Mouse (Mus musculus) stomach, postnatal 0 days (tissue): ENCODE data around the gene Ifna1. TPM values are rescaled to one million over a fixed set of nuclear protein-coding genes. Genes with fewer than 3 reads are reported as not detected.
"Not testable (repeated sequence)": the region's sequence is repeated elsewhere in the genome, so short reads cannot be mapped to it uniquely, and the experiment has no call there.

ENCODE experiments used
- ATAC-seq: fragments of 200-750 bp; cut with Nextera tagmentation; 2 replicates; pipeline ENCODE4 v1.8.0; 2017; ENCODE audit not compliant: low FRiP score, low TSS enrichment
- DNase-seq: peaks from one replicate; pipeline ENCODE4 v3.0.0-alpha.2; 2016; ENCODE audit warnings: low spot score
- H3K27ac ChIP-seq: fragments of 300-500 bp; sonication (generic); replicated peaks from 2 replicates; pipeline ENCODE4 v1.5.1; 2014; ENCODE audit warnings: mild to moderate bottlenecking, control low read depth
- H3K27me3 ChIP-seq: fragments of 300-500 bp; sonication (generic); 2 replicates; pipeline ENCODE4 v1.6.1; 2014; ENCODE audit warnings: low read length; ENCODE audit not compliant: control insufficient read depth, insufficient read depth
- H3K36me3 ChIP-seq: fragments of 300-500 bp; sonication (generic); 2 replicates; pipeline ENCODE4 v1.6.1; 2014; ENCODE audit warnings: low read length, mixed read lengths; ENCODE audit not compliant: control insufficient read depth, insufficient read depth
- H3K4me1 ChIP-seq: fragments of 300-500 bp; sonication (generic); replicated peaks from 2 replicates; pipeline ENCODE4 v1.6.1; 2014; ENCODE audit warnings: antibody characterized with exemption; ENCODE audit not compliant: control insufficient read depth, insufficient read depth
- H3K4me2 ChIP-seq: fragments of 300-500 bp; sonication (generic); replicated peaks from 2 replicates; pipeline ENCODE4 v1.6.1; 2014; ENCODE audit warnings: low read depth, mild to moderate bottlenecking, control low read depth, moderate library complexity
- H3K4me3 ChIP-seq: fragments of 300-500 bp; sonication (generic); 2 replicates; pipeline ENCODE4 v1.5.1; 2014; ENCODE audit warnings: low read depth, low read length, control low read depth
- H3K9ac ChIP-seq: fragments of 300-500 bp; sonication (generic); 2 replicates; pipeline ENCODE4 v1.6.1; 2014; ENCODE audit warnings: mild to moderate bottlenecking, low read length, control low read depth, mixed read lengths
- H3K9me3 ChIP-seq: fragments of 300-500 bp; sonication (generic); 2 replicates; pipeline ENCODE4 v1.6.1; 2016; ENCODE audit warnings: low read length; ENCODE audit not compliant: control insufficient read depth
- CTCF ChIP-seq: IDR thresholded peaks from 2 replicates; pipeline ENCODE4 v1.5.1; 2016; ENCODE audit warnings: antibody characterized with exemption, low read depth, mild to moderate bottlenecking, moderate library complexity
- EP300 ChIP-seq: optimal IDR thresholded peaks from 2 replicates; pipeline ENCODE3; 2016; ENCODE audit warnings: antibody characterized with exemption
- WGBS: fragments of 180-500 bp; shearing (Covaris S2); extraction: QIAGEN DNeasy Blood & Tissue Kit; methylation state at CpG from one replicate; pipeline ENCODE4 v1.1.7; 2014; 5-methylcytosine and 5-hydroxymethylcytosine counted together
- polyA plus RNA-seq: library from polyadenylated mRNA; unstranded; fragments of >200 nt; fragmentation: Nextera tagmentation; extraction: Ambion mirVana; gene quantifications from 2 replicates; pipeline ENCODE4 v1.2.1, GENCODE M21; 2015

The Ifna1 gene
- polyA plus RNA-seq, 1 experiment from 2014 or later, result not detected

- DNase-seq (no peak), ATAC-seq (no peak)
- TF ChIP-seq EP300, result no peak
- TF ChIP-seq CTCF, result peak; percentile 71
- Histone ChIP-seq H3K27me3 (no peaks in the 10 kb centered on the region), H3K36me3 (no peaks in the 10 kb centered on the region), H3K9me3 (no peaks in the 10 kb centered on the region), H3K4me1 (no peaks in the 10 kb centered on the region), H3K9ac (no peak overlapping the region), H3K27ac (no peak overlapping the region), H3K4me3 (no peak overlapping the region), H3K4me2 (no peak overlapping the region)
- WGBS, result 21% methylated on average over 4 of the region's 4 CpGs
Measured at GRCm38 (mm10) chr4:88822995-88823394, 26.9 kb upstream of the Ifna1 start.

GRCm38 (mm10) chr4:88827116-88827515 is 22.8 kb upstream of the Ifna1 start, which contains the start of gene Ifna6:
TSS of gene Ifna6 (plus strand) at chr4:88827416.
- not testable (repeated sequence) for H3K4me2 ChIP-seq, H3K9ac ChIP-seq, H3K27me3 ChIP-seq, ATAC-seq, H3K27ac ChIP-seq, H3K4me3 ChIP-seq, H3K4me1 ChIP-seq, H3K9me3 ChIP-seq, H3K36me3 ChIP-seq, DNase-seq

- ATAC-seq (no peak), DNase-seq (peak; percentile 31)
- Histone ChIP-seq H3K27ac (no peak overlapping the region), H3K9me3 (no peaks in the 10 kb centered on the region), H3K4me2 (no peak overlapping the region), H3K4me1 (no peaks in the 10 kb centered on the region), H3K36me3 (no peaks in the 10 kb centered on the region), H3K4me3 (no peak overlapping the region), H3K27me3 (no peaks in the 10 kb centered on the region), H3K9ac (no peak overlapping the region)
- TF ChIP-seq EP300, result no peak
- peak; percentile 66 for TF ChIP-seq CTCF
- WGBS, result 32% methylated on average over 4 of the region's 4 CpGs
Measured at GRCm38 (mm10) chr4:88830523-88830922, 19.4 kb upstream of the Ifna1 start.

- H3K9me3 ChIP-seq, H3K4me2 ChIP-seq, H3K27ac ChIP-seq, H3K36me3 ChIP-seq, H3K27me3 ChIP-seq, ATAC-seq, H3K4me3 ChIP-seq, H3K9ac ChIP-seq, H3K4me1 ChIP-seq, DNase-seq: not testable (repeated sequence)
- WGBS, result 64% methylated on average over 1 of the region's 1 CpGs
Measured at GRCm38 (mm10) chr4:88835225-88835624, 14.7 kb upstream of the Ifna1 start, which contains the start of gene Ifna5. TSS of gene Ifna5 (plus strand) at chr4:88835525.

GRCm38 (mm10) chr4:88838828-88839227 is 11.1 kb upstream of the Ifna1 start:
- TF ChIP-seq CTCF (peak; percentile 68), EP300 (no peak)
- DNase-seq, result peak; percentile 20
- no peak for ATAC-seq
- no peak overlapping the region for H3K27ac ChIP-seq
- no peaks in the 10 kb centered on the region for H3K4me1 ChIP-seq
- no peaks in the 10 kb centered on the region for H3K27me3 ChIP-seq
- no peaks in the 10 kb centered on the region for H3K9me3 ChIP-seq
- H3K4me2 ChIP-seq, result no peak overlapping the region
- no peaks in the 10 kb centered on the region for H3K36me3 ChIP-seq
- 30% methylated on average over 3 of the region's 3 CpGs for WGBS
- H3K9ac ChIP-seq, result no peak overlapping the region
- no peak overlapping the region for H3K4me3 ChIP-seq

- no peak for TF ChIP-seq EP300
- no peak for TF ChIP-seq CTCF
- no peak for DNase-seq
- H3K36me3 ChIP-seq, result no peaks in the 10 kb centered on the region
- no peak overlapping the region for H3K4me3 ChIP-seq
- ATAC-seq, result no peak
- no peak overlapping the region for H3K4me2 ChIP-seq
- no peaks in the 10 kb centered on the region for H3K9me3 ChIP-seq
- no peak overlapping the region for H3K9ac ChIP-seq
- no peak overlapping the region for H3K27ac ChIP-seq
- H3K27me3 ChIP-seq, result no peaks in the 10 kb centered on the region
- 62% methylated on average over 3 of the region's 3 CpGs for WGBS
- H3K4me1 ChIP-seq, result no peaks in the 10 kb centered on the region
Measured at GRCm38 (mm10) chr4:88840058-88840457, 9.8 kb upstream of the Ifna1 start.
